Mouse (Mus musculus): ENCODE data around the gene Actb. TPM values are rescaled to one million over a fixed set of nuclear protein-coding genes. Genes with fewer than 3 reads are reported as not detected.

The Actb gene
- polyA plus RNA-seq, 1 experiment from 2014 or later, result 12,389 TPM

GRCm38 (mm10) chr5:142880246-142880645 is 26.3 kb downstream of the Actb start:
- ATAC-seq (ENCODE audit: low FRiP score), result no peak
- Histone ChIP-seq H3K27ac (peak overlapping the region; percentile 74), H3K4me2 (no peak overlapping the region), H3K9ac (0 out of 2 replicates have a peak overlapping the region, but pooled peaks have one; percentile 17), H3K4me1 (peaks cover 31% of the 10 kb centered on the region), H3K27me3 (no peaks in the 10 kb centered on the region), H3K36me3 (replicated peaks) (peaks cover 67% of the 10 kb centered on the region), H3K9me3 (no peaks in the 10 kb centered on the region), H3K4me3 (replicated peaks) (no peak overlapping the region)
- 81% methylated on average over 6 of the region's 6 CpGs for WGBS

- peaks cover 31% of the 10 kb centered on the region for H3K4me1 ChIP-seq
- ATAC-seq (ENCODE audit: low FRiP score), result peak; percentile 70
- WGBS, result 69% methylated on average over 8 of the region's 8 CpGs
- H3K27ac ChIP-seq, result peak overlapping the region; percentile 74; the same call in 1 of the 2 replicates
- peaks cover 67% of the 10 kb centered on the region for H3K36me3 ChIP-seq (replicated peaks)
- H3K27me3 ChIP-seq, result no peaks in the 10 kb centered on the region
- H3K4me2 ChIP-seq, result no peak overlapping the region
- H3K9ac ChIP-seq, result no peak overlapping the region
- no peak overlapping the region for H3K4me3 ChIP-seq (replicated peaks)
- no peaks in the 10 kb centered on the region for H3K9me3 ChIP-seq
Measured at GRCm38 (mm10) chr5:142879318-142880175, 27.0 kb downstream of the Actb start.

- no peak overlapping the region for H3K4me2 ChIP-seq
- peaks cover 67% of the 10 kb centered on the region for H3K36me3 ChIP-seq (replicated peaks)
- no peak overlapping the region for H3K9ac ChIP-seq
- H3K9me3 ChIP-seq, result no peaks in the 10 kb centered on the region
- WGBS, result 93% methylated on average over 15 of the region's 15 CpGs
- no peak overlapping the region for H3K27ac ChIP-seq
- no peak for ATAC-seq (ENCODE audit: low FRiP score)
- no peaks in the 10 kb centered on the region for H3K27me3 ChIP-seq
- H3K4me1 ChIP-seq, result peaks cover 31% of the 10 kb centered on the region
- no peak overlapping the region for H3K4me3 ChIP-seq (replicated peaks)
Measured at GRCm38 (mm10) chr5:142878570-142878969, 28.0 kb downstream of the Actb start.

GRCm38 (mm10) chr5:142877337-142878280 is 28.9 kb downstream of the Actb start:
- Histone ChIP-seq H3K4me1 (peaks cover 31% of the 10 kb centered on the region), H3K27ac (peak overlapping the region; percentile 53), H3K36me3 (replicated peaks) (peaks cover 67% of the 10 kb centered on the region), H3K4me2 (no peak overlapping the region), H3K9me3 (no peaks in the 10 kb centered on the region), H3K9ac (no peak overlapping the region), H3K4me3 (replicated peaks) (no peak overlapping the region), H3K27me3 (no peaks in the 10 kb centered on the region)
- 32% methylated on average over 11 of the region's 11 CpGs for WGBS
- peak; percentile 80 for ATAC-seq (ENCODE audit: low FRiP score)

DNA sequence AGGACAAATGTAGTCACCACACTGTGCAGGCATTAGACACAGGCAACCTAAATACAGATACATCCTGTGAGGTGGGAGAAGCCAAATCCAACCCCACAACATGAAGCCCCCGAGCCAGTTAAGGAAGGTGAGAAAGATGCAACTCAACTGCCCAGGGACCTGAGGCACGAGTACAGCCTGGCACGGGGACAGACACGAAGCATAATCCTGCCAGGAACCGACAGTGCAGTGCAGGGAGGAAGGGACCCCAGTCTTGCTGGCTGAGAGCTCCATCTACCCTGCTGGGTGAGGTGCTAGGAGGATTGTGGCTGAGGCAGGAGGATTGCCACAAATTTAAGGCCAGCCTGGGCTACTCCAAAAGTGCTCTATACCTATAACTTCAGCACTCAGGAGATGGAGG is 29.7 kb downstream of the Actb start:
- Histone ChIP-seq H3K9ac (no peak overlapping the region), H3K36me3 (replicated peaks) (peaks cover 71% of the 10 kb centered on the region), H3K4me2 (no peak overlapping the region), H3K4me3 (replicated peaks) (no peak overlapping the region), H3K4me1 (peaks cover 31% of the 10 kb centered on the region), H3K9me3 (no peaks in the 10 kb centered on the region), H3K27ac (peak overlapping the region; percentile 53), H3K27me3 (no peaks in the 10 kb centered on the region)
- no peak for ATAC-seq (ENCODE audit: low FRiP score)
- 92% methylated on average over 5 of the region's 5 CpGs for WGBS

DNA sequence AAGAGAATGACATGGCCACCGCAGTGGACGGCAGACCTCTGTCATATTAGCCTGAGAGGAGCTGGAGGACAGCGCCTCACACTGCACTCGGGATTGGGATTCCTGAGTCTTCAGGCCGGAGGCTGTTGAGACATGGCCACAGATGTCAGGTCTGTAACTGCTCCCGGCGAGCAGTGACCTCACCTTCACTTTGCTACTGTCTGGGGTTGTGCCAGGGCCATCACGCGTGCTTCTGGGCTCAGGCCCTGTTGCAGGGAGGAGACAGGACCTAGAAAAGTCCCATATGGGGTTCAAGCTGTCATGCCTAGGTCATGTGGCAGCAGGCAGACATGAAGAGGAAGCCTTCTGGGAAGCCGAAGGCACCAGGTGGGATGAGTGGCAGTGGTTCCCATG is 31.0 kb downstream of the Actb start:
- H3K27ac ChIP-seq, result no peak overlapping the region
- no peaks in the 10 kb centered on the region for H3K27me3 ChIP-seq
- H3K9me3 ChIP-seq, result no peaks in the 10 kb centered on the region
- WGBS, result 97% methylated on average over 10 of the region's 10 CpGs
- peaks cover 77% of the 10 kb centered on the region for H3K36me3 ChIP-seq (replicated peaks)
- no peak for ATAC-seq (ENCODE audit: low FRiP score)
- H3K4me2 ChIP-seq, result no peak overlapping the region
- H3K9ac ChIP-seq, result no peak overlapping the region
- no peak overlapping the region for H3K4me3 ChIP-seq (replicated peaks)
- H3K4me1 ChIP-seq, result peaks cover 21% of the 10 kb centered on the region

- WGBS, result 90% methylated on average over 13 of the region's 13 CpGs
- Histone ChIP-seq H3K9me3 (no peaks in the 10 kb centered on the region), H3K9ac (no peak overlapping the region), H3K4me3 (replicated peaks) (no peak overlapping the region), H3K4me1 (peaks cover 15% of the 10 kb centered on the region), H3K27ac (no peak overlapping the region), H3K36me3 (replicated peaks) (peaks cover 71% of the 10 kb centered on the region), H3K27me3 (no peaks in the 10 kb centered on the region), H3K4me2 (no peak overlapping the region)
- ATAC-seq (ENCODE audit: low FRiP score), result no peak
Measured at GRCm38 (mm10) chr5:142874791-142875512, 31.6 kb downstream of the Actb start.

DNA sequence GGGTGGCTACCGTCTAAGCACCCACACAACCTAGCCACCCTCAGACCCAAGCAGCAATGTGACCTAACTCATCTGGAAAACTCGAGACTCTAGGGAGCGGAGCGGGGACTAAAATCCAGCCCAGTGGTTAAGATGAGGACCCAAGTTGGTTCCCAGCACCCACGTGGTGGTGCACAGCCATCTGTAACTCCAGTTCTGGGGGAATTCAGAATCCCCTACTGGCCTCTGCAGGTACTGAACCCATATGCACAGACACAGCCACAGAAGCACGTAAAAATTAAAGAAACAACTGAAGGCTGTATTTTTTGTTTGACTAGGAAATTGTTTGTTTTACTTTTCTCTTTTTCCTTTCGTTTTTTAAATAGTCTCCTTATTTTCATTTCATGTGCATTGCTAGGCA is 32.8 kb downstream of the Actb start:
- ATAC-seq (ENCODE audit: low FRiP score), result no peak
- no peak overlapping the region for H3K4me2 ChIP-seq
- WGBS, result 91% methylated on average over 7 of the region's 7 CpGs
- no peaks in the 10 kb centered on the region for H3K9me3 ChIP-seq
- no peak overlapping the region for H3K27ac ChIP-seq
- H3K4me1 ChIP-seq, result peaks cover 8% of the 10 kb centered on the region
- no peaks in the 10 kb centered on the region for H3K27me3 ChIP-seq
- H3K4me3 ChIP-seq (replicated peaks), result no peak overlapping the region
- H3K9ac ChIP-seq, result no peak overlapping the region
- peaks cover 72% of the 10 kb centered on the region for H3K36me3 ChIP-seq (replicated peaks)

- no peak for ATAC-seq (ENCODE audit: low FRiP score)
- H3K27ac ChIP-seq, result peak overlapping the region; percentile 25; the same call in 1 of the 2 replicates
- peaks cover 58% of the 10 kb centered on the region for H3K36me3 ChIP-seq (replicated peaks)
- H3K9me3 ChIP-seq, result no peaks in the 10 kb centered on the region
- H3K9ac ChIP-seq, result peak overlapping the region; percentile 40; the same call in 1 of the 2 replicates
- H3K4me1 ChIP-seq, result peaks cover 4% of the 10 kb centered on the region; the same call in 1 of the 2 replicates
- 60% methylated on average over 12 of the region's 12 CpGs for WGBS
- H3K4me3 ChIP-seq (replicated peaks), result no peak overlapping the region
- H3K4me2 ChIP-seq, result no peak overlapping the region
- H3K27me3 ChIP-seq, result no peaks in the 10 kb centered on the region
Measured at GRCm38 (mm10) chr5:142871765-142872164, 34.8 kb downstream of the Actb start.

GRCm38 (mm10) chr5:142869463-142869862 is 37.1 kb downstream of the Actb start:
- peaks cover 4% of the 10 kb centered on the region; the same call in 1 of the 2 replicates for H3K4me1 ChIP-seq
- peak overlapping the region; percentile 77 for H3K27ac ChIP-seq
- peak; percentile 73 for ATAC-seq (ENCODE audit: low FRiP score)
- H3K9me3 ChIP-seq, result no peaks in the 10 kb centered on the region
- peaks cover 35% of the 10 kb centered on the region for H3K36me3 ChIP-seq (replicated peaks)
- no peak overlapping the region for H3K4me3 ChIP-seq (replicated peaks)
- H3K4me2 ChIP-seq, result no peak overlapping the region
- H3K9ac ChIP-seq, result peak overlapping the region; percentile 4; the same call in 1 of the 2 replicates
- no peaks in the 10 kb centered on the region for H3K27me3 ChIP-seq
- 81% methylated on average over 13 of the region's 13 CpGs for whole genome bisulfite sequencing

DNA sequence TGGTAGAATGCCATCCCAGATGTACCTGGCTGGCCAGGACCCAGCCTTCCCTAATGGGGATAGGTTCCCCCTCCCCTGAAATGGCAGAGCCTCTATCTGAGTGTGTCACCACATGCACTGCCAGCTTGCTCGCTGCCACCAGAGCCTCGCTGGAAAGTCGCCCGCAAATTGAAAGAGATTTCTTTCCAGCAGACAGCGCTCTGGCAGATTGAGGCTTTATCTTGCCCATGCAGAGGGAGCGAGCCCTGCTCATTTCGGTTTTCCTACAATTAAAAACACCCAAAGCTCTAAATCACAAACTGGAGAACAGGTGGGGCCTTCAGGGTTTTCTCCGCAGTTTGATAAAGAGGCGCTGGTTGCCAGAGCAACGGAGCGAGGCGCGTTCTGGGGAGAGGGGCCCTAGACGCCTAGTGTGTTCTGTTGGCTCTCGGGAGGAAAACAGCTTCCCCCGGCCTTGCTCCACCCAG is 48.8 kb downstream of the Actb start:
- Histone ChIP-seq H3K4me2 (no peak overlapping the region), H3K27ac (peak overlapping the region; percentile 70), H3K4me3 (replicated peaks) (no peak overlapping the region), H3K4me1 (peaks cover 8% of the 10 kb centered on the region; the same call in 1 of the 2 replicates), H3K27me3 (no peaks in the 10 kb centered on the region), H3K36me3 (replicated peaks) (no peaks in the 10 kb centered on the region), H3K9ac (no peak overlapping the region), H3K9me3 (peaks cover 5% of the 10 kb centered on the region; the same call in 1 of the 2 replicates)
- ATAC-seq (ENCODE audit: low FRiP score), result no peak
- WGBS, result 48% methylated on average over 16 of the region's 16 CpGs

All from forebrain, embryonic 12.5 days (tissue).